In the genomic region with DNA sequence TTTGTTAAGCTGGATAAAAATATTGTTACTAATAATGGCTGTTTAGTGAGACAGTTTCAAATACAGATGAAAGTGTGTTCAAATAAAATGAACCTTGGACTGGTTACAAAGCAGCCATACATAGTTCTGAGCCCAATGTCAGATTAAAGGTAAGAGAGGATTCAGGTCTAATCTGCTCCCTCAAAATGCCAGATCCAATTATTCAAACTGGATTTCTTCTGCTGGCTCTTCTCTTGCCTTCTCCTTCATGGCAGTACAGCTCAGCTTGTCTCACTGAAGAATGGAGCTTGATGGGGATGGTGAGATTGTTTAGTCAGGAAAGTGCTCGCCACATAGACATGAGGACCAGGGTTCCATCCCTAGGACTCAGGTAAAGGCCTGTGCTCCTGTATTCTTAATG, we compare ENCODE assay signal across 24 mouse cellular contexts. TPM values are rescaled to one million over a fixed set of nuclear protein-coding genes. Genes with fewer than 3 reads are reported as not detected.
"Had no signal": no experiment of that assay in that cellular context is flagged by ENCODE, and none has a peak within 500 bp of the region (broad histone marks: within the 10 kb centered on the region; RNA-seq: fewer than 3 reads in every experiment).

No protein-coding gene starts in this region.

- ATAC-seq: forebrain, embryonic 13.5 days; forebrain, embryonic 14.5 days; forebrain, embryonic 15.5 days; forebrain, embryonic 16.5 days; forebrain, postnatal 0 days had no signal

- H3K9me3 ChIP-seq: embryonic facial prominence, embryonic 10.5 days; embryonic facial prominence, embryonic 12.5 days; embryonic facial prominence, embryonic 13.5 days; embryonic facial prominence, embryonic 15.5 days; forebrain, embryonic 10.5 days; forebrain, embryonic 12.5 days; forebrain, embryonic 13.5 days; forebrain, embryonic 15.5 days had no signal

- H3K4me2 ChIP-seq: embryonic facial prominence, embryonic 12.5 days; embryonic facial prominence, embryonic 13.5 days; embryonic facial prominence, embryonic 15.5 days; forebrain, embryonic 12.5 days; forebrain, embryonic 13.5 days; forebrain, embryonic 15.5 days had no signal

- DNase-seq: cerebellum, adult 8-10 months; cerebellum, adult 9-11 months; cerebellum, postnatal 10 days; cerebellum, postnatal 14 days; cerebellum, postnatal 25 days; embryo, embryonic 11 days; forebrain, postnatal 0 days; gastrocnemius, adult 2 months; gastrocnemius, postnatal 10 days; gastrocnemius, postnatal 14 days; gastrocnemius, postnatal 25 days; gastrocnemius, postnatal 36 days; heart, adult 18-20 months had no signal

- H3K27ac ChIP-seq: embryonic facial prominence, embryonic 10.5 days; embryonic facial prominence, embryonic 12.5 days; embryonic facial prominence, embryonic 13.5 days; embryonic facial prominence, embryonic 15.5 days; forebrain, embryonic 10.5 days; forebrain, embryonic 12.5 days; forebrain, embryonic 13.5 days; forebrain, embryonic 15.5 days; gastrocnemius, adult 2 months had no signal

- H3K9ac ChIP-seq: embryonic facial prominence, embryonic 12.5 days; embryonic facial prominence, embryonic 13.5 days; embryonic facial prominence, embryonic 15.5 days; forebrain, embryonic 12.5 days; forebrain, embryonic 13.5 days; forebrain, embryonic 15.5 days; forebrain, postnatal 0 days had no signal

- H3K4me1 ChIP-seq: embryonic facial prominence, embryonic 13.5 days; embryonic facial prominence, embryonic 15.5 days; forebrain, embryonic 15.5 days had no signal

- H3K27me3 ChIP-seq: embryonic facial prominence, embryonic 12.5 days; embryonic facial prominence, embryonic 13.5 days; embryonic facial prominence, embryonic 15.5 days; forebrain, embryonic 12.5 days; forebrain, embryonic 13.5 days; forebrain, embryonic 15.5 days had no signal

- H3K36me3 ChIP-seq: embryonic facial prominence, embryonic 10.5 days; embryonic facial prominence, embryonic 12.5 days; embryonic facial prominence, embryonic 13.5 days; embryonic facial prominence, embryonic 15.5 days; forebrain, embryonic 10.5 days; forebrain, embryonic 12.5 days; forebrain, embryonic 15.5 days had no signal

- H3K4me3 ChIP-seq: embryonic facial prominence, embryonic 10.5 days; embryonic facial prominence, embryonic 12.5 days; embryonic facial prominence, embryonic 13.5 days; embryonic facial prominence, embryonic 15.5 days; erythroblast, embryonic 14.5 days; forebrain, embryonic 10.5 days; forebrain, embryonic 12.5 days; forebrain, embryonic 13.5 days; forebrain, embryonic 15.5 days; gastrocnemius, adult 2 months had no signal

RNA-seq across cellular contexts. Expression of gene Sgip1, which starts 32.7 kb away (rescaled TPM):
- polyA plus RNA-seq: erythroblast, embryonic 14.5 days had no signal
